Mouse (Mus musculus): ENCODE measurements around the gene Unc13d. TPM values are rescaled to one million over a fixed set of nuclear protein-coding genes. Genes with fewer than 3 reads are reported as not detected.
A peak's percentile ranks its signal among the peaks of the same experiment; 100 is the strongest.
"Not testable (repeated sequence)": the region's sequence is repeated elsewhere in the genome, so short reads cannot be mapped to it uniquely, and the experiment has no call there.

Unc13d gene
- polyA plus RNA-seq (2015; fragmentation: Nextera tagmentation; extraction: Ambion mirVana) = 0.60 and 0.62 TPM in 2 replicates

- ATAC-seq = no peak
- peak within 1 kb of the TSS; percentile 40; the same call in 1 of the 2 replicates for H3K9ac ChIP-seq (replicated peaks; ENCODE audit: low read depth, low read length)
- H3K27ac ChIP-seq (ENCODE audit: low read length) = no peak within 1 kb of the TSS; the same call in 1 of the 2 replicates
- peak within 1 kb of the TSS; percentile 15; the same call in 1 of the 2 replicates for H3K4me3 ChIP-seq (replicated peaks; ENCODE audit: low read length)
- no peaks in the 10 kb centered on the region for H3K27me3 ChIP-seq (replicated peaks; ENCODE audit: control insufficient read depth, insufficient read depth, low read length)
- peaks cover 22% of the 10 kb centered on the region for H3K36me3 ChIP-seq (ENCODE audit: control insufficient read depth, insufficient read depth)
- H3K4me2 ChIP-seq (ENCODE audit: low read length) = peak within 1 kb of the TSS; percentile 35
- H3K4me1 ChIP-seq (replicated peaks; ENCODE audit: control insufficient read depth, insufficient read depth, low read length) = peaks cover 5% of the 10 kb centered on the region
- H3K9me3 ChIP-seq (ENCODE audit: control insufficient read depth, low read length) = no peaks in the 10 kb centered on the region
- WGBS = 75% methylated on average over 22 of the region's 22 CpGs
Observed at GRCm38 (mm10) chr11:116077446-116078204, at the start of gene Unc13d. Gene Unc13d, minus strand, starts transcription at chr11:116077961.

GRCm38 (mm10) chr11:116126261-116126660 lies 48.5 kb upstream of the Unc13d start:
- no peak for ATAC-seq
- 94% methylated on average over 15 of the region's 15 CpGs for WGBS
- H3K9me3 ChIP-seq (ENCODE audit: control insufficient read depth, low read length) = no peaks in the 10 kb centered on the region
- no peak overlapping the region for H3K4me3 ChIP-seq (replicated peaks; ENCODE audit: low read length)
- H3K27me3 ChIP-seq (replicated peaks; ENCODE audit: control insufficient read depth, insufficient read depth, low read length) = no peaks in the 10 kb centered on the region
- H3K4me2 ChIP-seq (ENCODE audit: low read length) = no peak overlapping the region
- H3K4me1 ChIP-seq (replicated peaks; ENCODE audit: control insufficient read depth, insufficient read depth, low read length) = peaks cover 21% of the 10 kb centered on the region
- no peaks in the 10 kb centered on the region for H3K36me3 ChIP-seq (ENCODE audit: control insufficient read depth, insufficient read depth)
- H3K9ac ChIP-seq (replicated peaks; ENCODE audit: low read depth, low read length) = no peak overlapping the region
- no peak overlapping the region for H3K27ac ChIP-seq (ENCODE audit: low read length)

- H3K4me2 ChIP-seq (ENCODE audit: low read length); H3K4me3 ChIP-seq (replicated peaks; ENCODE audit: low read length); H3K9me3 ChIP-seq (ENCODE audit: control insufficient read depth, low read length); H3K9ac ChIP-seq (replicated peaks; ENCODE audit: low read depth, low read length); H3K36me3 ChIP-seq (ENCODE audit: control insufficient read depth, insufficient read depth); H3K27ac ChIP-seq (ENCODE audit: low read length); H3K4me1 ChIP-seq (replicated peaks; ENCODE audit: control insufficient read depth, insufficient read depth, low read length); ATAC-seq; H3K27me3 ChIP-seq (replicated peaks; ENCODE audit: control insufficient read depth, insufficient read depth, low read length): not testable (repeated sequence)
- 89% methylated on average over 8 of the region's 8 CpGs for WGBS
Observed at GRCm38 (mm10) chr11:116121731-116122245, 44.0 kb upstream of the Unc13d start.

GRCm38 (mm10) chr11:116117819-116118218 lies 40.1 kb upstream of the Unc13d start:
- Histone ChIP-seq H3K27me3 (replicated peaks; ENCODE audit: control insufficient read depth, insufficient read depth, low read length) (no peaks in the 10 kb centered on the region), H3K9ac (replicated peaks; ENCODE audit: low read depth, low read length) (no peak overlapping the region), H3K36me3 (ENCODE audit: control insufficient read depth, insufficient read depth) (no peaks in the 10 kb centered on the region), H3K27ac (ENCODE audit: low read length) (no peak overlapping the region), H3K4me1 (replicated peaks; ENCODE audit: control insufficient read depth, insufficient read depth, low read length) (no peaks in the 10 kb centered on the region), H3K4me3 (replicated peaks; ENCODE audit: low read length) (no peak overlapping the region), H3K4me2 (ENCODE audit: low read length) (no peak overlapping the region), H3K9me3 (ENCODE audit: control insufficient read depth, low read length) (no peaks in the 10 kb centered on the region)
- ATAC-seq = no peak

- Histone ChIP-seq H3K27me3 (replicated peaks; ENCODE audit: control insufficient read depth, insufficient read depth, low read length) (no peaks in the 10 kb centered on the region), H3K27ac (ENCODE audit: low read length) (no peak overlapping the region), H3K4me2 (ENCODE audit: low read length) (no peak overlapping the region), H3K9me3 (ENCODE audit: control insufficient read depth, low read length) (no peaks in the 10 kb centered on the region), H3K36me3 (ENCODE audit: control insufficient read depth, insufficient read depth) (no peaks in the 10 kb centered on the region), H3K9ac (replicated peaks; ENCODE audit: low read depth, low read length) (no peak overlapping the region), H3K4me1 (replicated peaks; ENCODE audit: control insufficient read depth, insufficient read depth, low read length) (no peaks in the 10 kb centered on the region), H3K4me3 (replicated peaks; ENCODE audit: low read length) (no peak overlapping the region)
- ATAC-seq = no peak
- WGBS = 72% methylated on average over 12 of the region's 12 CpGs
Observed at GRCm38 (mm10) chr11:116117241-116117640, 39.5 kb upstream of the Unc13d start.

GRCm38 (mm10) chr11:116111611-116112203 lies 33.9 kb upstream of the Unc13d start:
- Histone ChIP-seq H3K36me3 (ENCODE audit: control insufficient read depth, insufficient read depth) (no peaks in the 10 kb centered on the region), H3K9me3 (ENCODE audit: control insufficient read depth, low read length) (no peaks in the 10 kb centered on the region), H3K27ac (ENCODE audit: low read length) (no peak overlapping the region), H3K4me2 (ENCODE audit: low read length) (no peak overlapping the region), H3K27me3 (replicated peaks; ENCODE audit: control insufficient read depth, insufficient read depth, low read length) (peaks cover 42% of the 10 kb centered on the region), H3K4me1 (replicated peaks; ENCODE audit: control insufficient read depth, insufficient read depth, low read length) (peaks cover 29% of the 10 kb centered on the region), H3K4me3 (replicated peaks; ENCODE audit: low read length) (no peak overlapping the region), H3K9ac (replicated peaks; ENCODE audit: low read depth, low read length) (no peak overlapping the region)
- ATAC-seq = no peak
- 83% methylated on average over 19 of the region's 19 CpGs for WGBS

GRCm38 (mm10) chr11:116111067-116111466 lies 33.3 kb upstream of the Unc13d start:
- Histone ChIP-seq H3K4me2 (ENCODE audit: low read length) (no peak overlapping the region), H3K27ac (ENCODE audit: low read length) (no peak overlapping the region), H3K36me3 (ENCODE audit: control insufficient read depth, insufficient read depth) (no peaks in the 10 kb centered on the region), H3K9ac (replicated peaks; ENCODE audit: low read depth, low read length) (no peak overlapping the region), H3K9me3 (ENCODE audit: control insufficient read depth, low read length) (no peaks in the 10 kb centered on the region), H3K4me3 (replicated peaks; ENCODE audit: low read length) (no peak overlapping the region), H3K4me1 (replicated peaks; ENCODE audit: control insufficient read depth, insufficient read depth, low read length) (peaks cover 35% of the 10 kb centered on the region), H3K27me3 (replicated peaks; ENCODE audit: control insufficient read depth, insufficient read depth, low read length) (peaks cover 47% of the 10 kb centered on the region)
- no peak for ATAC-seq
- 81% methylated on average over 4 of the region's 4 CpGs for WGBS

GRCm38 (mm10) chr11:116110540-116110939 lies 32.8 kb upstream of the Unc13d start:
- WGBS = 33% methylated on average over 10 of the region's 10 CpGs
- no peak for ATAC-seq
- H3K27me3 ChIP-seq (replicated peaks; ENCODE audit: control insufficient read depth, insufficient read depth, low read length) = peaks cover 53% of the 10 kb centered on the region
- peak overlapping the region; percentile 38; the same call in 1 of the 2 replicates for H3K9ac ChIP-seq (replicated peaks; ENCODE audit: low read depth, low read length)
- peak overlapping the region; percentile 39 for H3K4me3 ChIP-seq (replicated peaks; ENCODE audit: low read length)
- no peak overlapping the region for H3K27ac ChIP-seq (ENCODE audit: low read length)
- H3K9me3 ChIP-seq (ENCODE audit: control insufficient read depth, low read length) = no peaks in the 10 kb centered on the region
- H3K4me2 ChIP-seq (ENCODE audit: low read length) = peak overlapping the region; percentile 50
- no peaks in the 10 kb centered on the region for H3K36me3 ChIP-seq (ENCODE audit: control insufficient read depth, insufficient read depth)
- H3K4me1 ChIP-seq (replicated peaks; ENCODE audit: control insufficient read depth, insufficient read depth, low read length) = peaks cover 35% of the 10 kb centered on the region

GRCm38 (mm10) chr11:116110131-116110530 lies 32.4 kb upstream of the Unc13d start:
- Histone ChIP-seq H3K27ac (ENCODE audit: low read length) (no peak overlapping the region), H3K27me3 (replicated peaks; ENCODE audit: control insufficient read depth, insufficient read depth, low read length) (peaks cover 54% of the 10 kb centered on the region), H3K4me3 (replicated peaks; ENCODE audit: low read length) (peak overlapping the region; percentile 39), H3K9me3 (ENCODE audit: control insufficient read depth, low read length) (no peaks in the 10 kb centered on the region), H3K4me1 (replicated peaks; ENCODE audit: control insufficient read depth, insufficient read depth, low read length) (peaks cover 35% of the 10 kb centered on the region), H3K36me3 (ENCODE audit: control insufficient read depth, insufficient read depth) (no peaks in the 10 kb centered on the region), H3K4me2 (ENCODE audit: low read length) (peak overlapping the region; percentile 50), H3K9ac (replicated peaks; ENCODE audit: low read depth, low read length) (peak overlapping the region; percentile 38)
- peak; percentile 40; the same call in 1 of the 2 replicates for ATAC-seq
- WGBS = under 1% methylated on average over 31 of the region's 35 CpGs

Measured in forebrain, embryonic 16.5 days (tissue).